Mouse (Mus musculus) midbrain, embryonic 12.5 days (tissue): ENCODE data around the gene Satb2. TPM values are rescaled to one million over a fixed set of nuclear protein-coding genes. Genes with fewer than 3 reads are reported as not detected.
"Not testable (repeated sequence)": the region's sequence is repeated elsewhere in the genome, so short reads cannot be mapped to it uniquely, and the experiment has no call there.

Experiments
- ATAC-seq: fragments of 200-750 bp; cut with Nextera tagmentation; 2 replicates; pipeline ENCODE4 v1.8.0; 2017; ENCODE audit warnings: low read depth, moderate TSS enrichment, moderate library complexity; ENCODE audit not compliant: low FRiP score
- H3K27ac ChIP-seq: fragments of 300-500 bp; sonication (generic); replicated peaks from 2 replicates; pipeline ENCODE4 v1.5.1; 2016; ENCODE audit warnings: mild to moderate bottlenecking
- H3K27me3 ChIP-seq: fragments of 300-500 bp; sonication (generic); 2 replicates; pipeline ENCODE4 v1.6.1; 2016; ENCODE audit warnings: mild to moderate bottlenecking
- H3K36me3 ChIP-seq: fragments of 300-500 bp; sonication (generic); 2 replicates; pipeline ENCODE4 v1.6.1; 2016
- H3K4me1 ChIP-seq: fragments of 300-500 bp; sonication (generic); 2 replicates; pipeline ENCODE4 v1.6.1; 2016
- H3K4me2 ChIP-seq: fragments of 300-500 bp; sonication (generic); replicated peaks from 2 replicates; pipeline ENCODE4 v1.6.1; 2016; ENCODE audit warnings: mild to moderate bottlenecking, moderate library complexity
- H3K4me3 ChIP-seq: fragments of 300-500 bp; sonication (generic); 2 replicates; pipeline ENCODE4 v1.5.1; 2016; ENCODE audit warnings: mild to moderate bottlenecking
- H3K9ac ChIP-seq: fragments of 300-500 bp; sonication (generic); replicated peaks from 2 replicates; pipeline ENCODE4 v1.6.1; 2016; ENCODE audit warnings: mild to moderate bottlenecking, moderate library complexity
- H3K9me3 ChIP-seq: fragments of 300-500 bp; sonication (generic); 2 replicates; pipeline ENCODE4 v1.6.1; 2016; ENCODE audit warnings: mild to moderate bottlenecking
- WGBS: fragments of 180-500 bp; shearing (Covaris S2); methylation state at CpG from one replicate; pipeline ENCODE4 v1.1.7; 2016; 5-methylcytosine and 5-hydroxymethylcytosine counted together
- polyA plus RNA-seq: library from polyadenylated mRNA; unstranded; fragments of >200 nt; fragmentation: Nextera tagmentation; extraction: Ambion mirVana; gene quantifications from 2 replicates; pipeline ENCODE4 v1.2.1, GENCODE M21; 2016

The Satb2 gene
- polyA plus RNA-seq, 1 experiment from 2014 or later, result 0.99 TPM

DNA sequence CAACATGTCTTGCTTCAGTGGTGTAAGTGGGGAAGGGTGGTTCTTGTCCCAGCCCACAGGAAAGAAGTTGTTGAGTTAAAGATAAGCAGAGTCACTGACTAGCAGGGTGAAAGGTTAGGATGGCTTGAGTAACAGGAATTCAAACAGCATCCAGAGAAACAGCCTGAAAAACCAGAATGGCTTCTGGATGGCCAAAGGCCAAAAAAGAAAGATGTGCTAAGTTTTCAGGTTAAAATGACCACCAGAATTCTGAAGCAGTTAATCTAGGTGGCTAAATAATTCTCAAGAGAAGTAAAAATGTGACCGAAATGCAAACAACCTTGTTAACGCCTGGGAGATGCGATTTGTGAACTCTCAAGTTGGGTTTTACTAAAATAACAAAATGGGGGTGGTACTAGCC, 167.0 kb downstream of the Satb2 start:
- Histone ChIP-seq H3K4me3 (no peak overlapping the region), H3K27ac (no peak overlapping the region), H3K9ac (no peak overlapping the region), H3K9me3 (no peaks in the 10 kb centered on the region), H3K27me3 (no peaks in the 10 kb centered on the region), H3K4me2 (no peak overlapping the region), H3K4me1 (no peaks in the 10 kb centered on the region), H3K36me3 (no peaks in the 10 kb centered on the region)
- ATAC-seq, result no peak
- 86% methylated on average over 3 of the region's 3 CpGs for WGBS

DNA sequence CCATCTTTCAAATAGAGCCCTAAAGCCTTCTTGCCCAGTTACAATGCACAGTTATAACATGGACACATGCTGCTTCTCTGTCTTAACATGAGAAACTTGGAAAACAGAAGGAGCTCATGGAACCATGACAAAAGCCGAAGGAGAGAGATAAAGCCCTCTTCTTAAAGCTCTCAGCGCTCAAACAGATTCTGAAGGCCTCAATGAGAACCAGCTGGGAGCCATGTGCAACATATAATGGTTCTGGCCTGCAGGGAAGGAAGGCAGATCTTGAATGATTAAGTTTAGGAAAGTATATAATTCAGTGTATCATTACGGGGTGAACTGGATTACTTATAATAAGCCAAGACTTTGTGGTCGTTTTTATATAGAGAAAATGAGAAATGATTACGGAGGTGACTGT, 172.4 kb downstream of the Satb2 start:
- no peak overlapping the region for H3K4me3 ChIP-seq
- H3K4me2 ChIP-seq, result no peak overlapping the region
- no peak overlapping the region for H3K9ac ChIP-seq
- no peaks in the 10 kb centered on the region for H3K4me1 ChIP-seq
- H3K9me3 ChIP-seq, result no peaks in the 10 kb centered on the region
- 80% methylated on average over 5 of the region's 5 CpGs for WGBS
- no peak for ATAC-seq
- H3K27ac ChIP-seq, result no peak overlapping the region
- H3K36me3 ChIP-seq, result no peaks in the 10 kb centered on the region
- no peaks in the 10 kb centered on the region for H3K27me3 ChIP-seq

DNA sequence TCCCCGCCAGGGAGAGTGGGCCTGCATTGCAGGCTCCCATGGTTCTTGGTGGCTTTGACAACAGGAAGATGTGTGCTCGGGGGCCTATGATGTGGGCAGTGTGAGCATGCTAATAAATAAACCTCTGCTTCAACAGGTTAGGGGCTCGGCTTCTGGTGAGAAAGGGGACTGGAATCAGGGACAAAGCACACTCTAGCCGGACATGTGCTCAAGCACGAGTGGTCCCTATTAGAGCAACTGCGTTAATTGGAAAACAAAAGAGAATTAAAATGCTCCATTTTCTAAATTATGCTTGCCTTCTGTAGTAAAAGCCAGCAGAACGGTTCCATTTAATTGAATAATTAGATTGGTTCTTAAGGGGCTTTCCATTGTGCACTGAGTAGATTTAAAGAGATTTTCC, 177.8 kb downstream of the Satb2 start:
- Histone ChIP-seq H3K9ac (no peak overlapping the region), H3K9me3 (no peaks in the 10 kb centered on the region), H3K27ac (no peak overlapping the region), H3K4me3 (no peak overlapping the region), H3K4me1 (no peaks in the 10 kb centered on the region), H3K4me2 (no peak overlapping the region), H3K36me3 (peaks cover 5% of the 10 kb centered on the region; the same call in 1 of the 2 replicates), H3K27me3 (no peaks in the 10 kb centered on the region)
- 74% methylated on average over 7 of the region's 7 CpGs for WGBS
- no peak for ATAC-seq

DNA sequence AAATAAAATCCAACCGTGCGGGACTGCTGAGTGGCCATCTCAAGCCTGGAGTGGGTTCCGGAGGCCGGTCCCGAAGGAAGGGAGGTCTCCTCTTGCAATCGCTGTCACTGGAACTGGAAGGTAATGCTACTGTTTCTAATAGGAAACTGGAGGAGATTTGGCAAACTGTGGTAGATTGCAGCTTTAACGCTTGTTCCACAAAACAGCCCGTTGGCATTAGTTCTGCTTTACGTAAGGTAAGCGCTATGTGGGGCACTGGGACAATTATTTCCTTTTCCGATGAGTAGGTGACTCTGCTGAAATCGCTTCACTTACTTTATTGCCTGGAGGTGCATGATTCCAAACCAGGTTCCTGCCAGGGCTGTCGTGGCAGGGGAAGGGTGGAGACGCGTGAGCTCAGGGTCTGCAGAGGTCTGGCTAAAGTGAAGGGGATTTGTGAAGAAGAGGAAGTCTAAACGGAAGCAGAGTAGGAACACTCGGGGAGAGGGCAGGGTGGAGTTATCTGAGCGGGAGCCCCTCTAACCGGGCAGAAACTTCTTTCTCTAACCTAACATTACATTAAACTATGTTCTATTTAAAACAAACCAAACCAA, 183.3 kb downstream of the Satb2 start:
- no peak overlapping the region for H3K4me3 ChIP-seq
- ATAC-seq, result no peak
- no peak overlapping the region for H3K27ac ChIP-seq
- peaks cover 5% of the 10 kb centered on the region; the same call in 1 of the 2 replicates for H3K36me3 ChIP-seq
- H3K4me1 ChIP-seq, result no peaks in the 10 kb centered on the region
- H3K4me2 ChIP-seq, result no peak overlapping the region
- no peak overlapping the region for H3K9ac ChIP-seq
- H3K9me3 ChIP-seq, result no peaks in the 10 kb centered on the region
- H3K27me3 ChIP-seq, result no peaks in the 10 kb centered on the region
- WGBS, result 85% methylated on average over 19 of the region's 19 CpGs

DNA sequence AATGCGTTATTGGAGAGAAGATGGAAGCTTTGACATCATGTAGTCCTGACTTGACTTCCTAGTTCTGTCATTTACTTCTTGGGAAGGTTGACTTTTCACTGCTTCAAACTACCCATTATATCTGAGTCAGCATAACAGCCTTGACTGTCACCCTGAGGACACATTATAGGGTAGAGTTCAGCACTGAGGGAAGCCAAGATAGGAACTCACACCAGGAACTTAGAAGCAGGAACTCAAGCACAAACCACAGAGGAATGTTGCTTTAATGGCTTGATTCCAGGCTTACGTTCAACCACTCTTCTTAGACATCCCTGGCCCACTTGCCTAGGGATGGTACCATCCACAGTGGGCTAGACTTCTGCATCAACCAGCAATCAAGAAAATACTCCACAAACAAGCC, 188.8 kb downstream of the Satb2 start:
- Histone ChIP-seq H3K27me3 (no peaks in the 10 kb centered on the region), H3K9me3 (no peaks in the 10 kb centered on the region), H3K4me2 (no peak overlapping the region), H3K4me3 (no peak overlapping the region), H3K36me3 (no peaks in the 10 kb centered on the region), H3K4me1 (no peaks in the 10 kb centered on the region), H3K27ac (no peak overlapping the region), H3K9ac (no peak overlapping the region)
- WGBS, result 87% methylated on average over 2 of the region's 2 CpGs
- ATAC-seq, result no peak

DNA sequence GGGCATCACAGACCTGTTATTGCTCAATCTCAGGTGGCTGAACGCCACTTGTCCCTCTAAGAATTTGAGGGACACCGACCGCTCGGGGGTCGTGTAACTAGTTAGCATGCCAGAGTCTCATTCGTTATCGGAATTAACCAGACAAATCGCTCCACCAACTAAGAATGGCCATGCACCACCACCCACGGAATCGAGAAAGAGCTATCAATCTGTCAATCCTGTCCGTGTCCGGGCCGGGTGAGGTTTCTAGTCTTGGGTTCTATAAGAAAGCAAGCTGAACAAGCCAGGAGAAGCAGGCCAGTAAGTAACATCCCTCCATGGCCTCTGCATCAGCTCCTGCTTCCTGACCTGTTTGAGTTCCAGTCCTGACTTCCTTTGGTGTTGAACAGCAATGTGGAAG, 196.3 kb downstream of the Satb2 start:
- H3K27me3 ChIP-seq, H3K4me1 ChIP-seq, H3K9me3 ChIP-seq, H3K9ac ChIP-seq, ATAC-seq, H3K4me3 ChIP-seq, H3K4me2 ChIP-seq, H3K27ac ChIP-seq, H3K36me3 ChIP-seq: not testable (repeated sequence)
- WGBS, result 93% methylated on average over 13 of the region's 13 CpGs

DNA sequence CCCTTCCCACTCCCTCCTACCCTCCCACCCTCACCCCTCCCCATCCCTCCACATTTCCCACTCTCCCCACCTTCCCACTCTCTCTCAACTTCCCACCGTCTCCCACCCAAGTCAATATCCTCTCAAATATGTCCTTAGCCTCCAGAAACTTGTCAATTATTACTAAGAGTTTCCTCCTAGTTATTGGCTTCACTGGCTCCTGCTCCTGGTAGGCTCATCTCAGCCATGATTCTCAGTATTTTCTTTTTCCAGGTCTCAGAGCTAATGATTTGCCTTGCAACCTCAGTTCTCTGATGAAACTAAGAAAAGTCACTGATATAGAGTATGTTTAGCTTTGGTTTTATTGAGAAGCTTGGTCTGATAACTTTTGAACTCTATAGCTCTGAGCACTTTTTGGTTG, 214.2 kb downstream of the Satb2 start:
- Histone ChIP-seq H3K4me2 (no peak overlapping the region), H3K4me1 (no peaks in the 10 kb centered on the region), H3K27me3 (no peaks in the 10 kb centered on the region), H3K27ac (no peak overlapping the region), H3K9me3 (no peaks in the 10 kb centered on the region), H3K36me3 (no peaks in the 10 kb centered on the region), H3K9ac (no peak overlapping the region), H3K4me3 (no peak overlapping the region)
- no peak for ATAC-seq
- 83% methylated on average over 1 of the region's 1 CpGs for WGBS

DNA sequence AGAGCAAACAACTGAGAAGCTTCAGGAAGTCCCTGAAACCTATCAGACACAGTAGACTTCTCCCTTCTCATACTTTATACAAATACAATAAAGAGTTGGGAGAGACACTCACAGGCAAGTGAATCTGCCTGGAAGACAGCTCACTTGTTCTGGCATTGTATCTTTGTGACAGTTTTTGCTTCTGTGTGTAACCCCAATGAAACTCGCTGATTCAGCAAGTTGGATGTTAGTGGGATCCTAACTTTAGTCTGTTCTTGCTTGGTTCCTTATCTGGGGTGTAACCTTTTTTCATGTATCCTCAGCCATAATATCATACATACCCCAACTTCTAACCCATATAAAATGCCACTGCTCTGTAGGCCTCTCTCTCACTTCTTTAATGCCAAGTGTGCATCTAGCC, 216.9 kb downstream of the Satb2 start:
- WGBS, result 87% methylated on average over 1 of the region's 1 CpGs
- no peak for ATAC-seq
- no peaks in the 10 kb centered on the region for H3K9me3 ChIP-seq
- H3K9ac ChIP-seq, result no peak overlapping the region
- H3K4me2 ChIP-seq, result no peak overlapping the region
- H3K4me3 ChIP-seq, result no peak overlapping the region
- no peak overlapping the region for H3K27ac ChIP-seq
- H3K27me3 ChIP-seq, result no peaks in the 10 kb centered on the region
- H3K4me1 ChIP-seq, result no peaks in the 10 kb centered on the region
- H3K36me3 ChIP-seq, result no peaks in the 10 kb centered on the region

DNA sequence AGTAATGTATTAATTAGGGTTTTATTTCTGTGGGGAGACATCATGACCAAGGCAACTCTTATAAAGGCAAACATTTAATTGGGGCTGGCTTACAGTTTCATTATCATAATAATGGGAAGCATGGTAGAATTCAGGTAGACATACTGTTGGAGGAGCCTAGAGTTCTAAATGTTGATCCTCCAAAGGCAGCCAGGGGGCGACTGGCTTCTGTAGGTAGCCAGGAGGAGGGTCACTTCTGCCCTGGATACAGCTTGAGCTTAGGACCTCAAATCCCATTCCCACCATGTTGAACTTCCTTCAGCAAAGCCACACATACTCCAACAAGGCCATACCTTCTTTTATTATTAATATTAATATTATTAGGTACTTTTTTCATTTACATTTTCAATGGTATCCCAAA, 225.2 kb downstream of the Satb2 start:
- no peak overlapping the region for H3K27ac ChIP-seq
- H3K4me1 ChIP-seq, result no peaks in the 10 kb centered on the region
- H3K36me3 ChIP-seq, result no peaks in the 10 kb centered on the region
- 25% methylated on average over 1 of the region's 1 CpGs for WGBS
- H3K27me3 ChIP-seq, result no peaks in the 10 kb centered on the region
- no peaks in the 10 kb centered on the region for H3K9me3 ChIP-seq
- no peak overlapping the region for H3K4me3 ChIP-seq
- ATAC-seq, result no peak
- no peak overlapping the region for H3K9ac ChIP-seq
- no peak overlapping the region for H3K4me2 ChIP-seq

DNA sequence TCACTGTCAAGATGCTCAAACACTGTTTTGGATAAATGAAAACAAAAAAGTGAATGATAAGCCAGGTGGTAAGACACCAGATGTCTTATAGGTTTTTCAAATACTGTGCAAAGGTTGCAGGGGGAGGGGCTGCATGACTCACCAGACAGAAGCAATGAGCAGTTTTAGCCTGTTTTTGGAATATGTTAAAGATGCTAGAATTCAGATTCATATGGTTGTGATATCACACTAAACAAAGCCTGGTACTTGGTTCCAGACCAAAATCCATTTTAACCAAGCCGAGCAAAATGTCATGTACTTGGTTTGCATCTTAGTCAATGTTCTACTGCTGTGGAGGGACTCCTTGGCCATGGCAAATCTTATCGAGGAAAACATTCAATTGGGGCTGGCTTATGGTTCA, 227.8 kb downstream of the Satb2 start:
- Histone ChIP-seq H3K36me3 (no peaks in the 10 kb centered on the region), H3K4me1 (no peaks in the 10 kb centered on the region), H3K9me3 (no peaks in the 10 kb centered on the region), H3K27ac (no peak overlapping the region), H3K4me3 (no peak overlapping the region), H3K9ac (no peak overlapping the region), H3K27me3 (no peaks in the 10 kb centered on the region), H3K4me2 (no peak overlapping the region)
- 89% methylated on average over 2 of the region's 2 CpGs for WGBS
- ATAC-seq, result no peak

DNA sequence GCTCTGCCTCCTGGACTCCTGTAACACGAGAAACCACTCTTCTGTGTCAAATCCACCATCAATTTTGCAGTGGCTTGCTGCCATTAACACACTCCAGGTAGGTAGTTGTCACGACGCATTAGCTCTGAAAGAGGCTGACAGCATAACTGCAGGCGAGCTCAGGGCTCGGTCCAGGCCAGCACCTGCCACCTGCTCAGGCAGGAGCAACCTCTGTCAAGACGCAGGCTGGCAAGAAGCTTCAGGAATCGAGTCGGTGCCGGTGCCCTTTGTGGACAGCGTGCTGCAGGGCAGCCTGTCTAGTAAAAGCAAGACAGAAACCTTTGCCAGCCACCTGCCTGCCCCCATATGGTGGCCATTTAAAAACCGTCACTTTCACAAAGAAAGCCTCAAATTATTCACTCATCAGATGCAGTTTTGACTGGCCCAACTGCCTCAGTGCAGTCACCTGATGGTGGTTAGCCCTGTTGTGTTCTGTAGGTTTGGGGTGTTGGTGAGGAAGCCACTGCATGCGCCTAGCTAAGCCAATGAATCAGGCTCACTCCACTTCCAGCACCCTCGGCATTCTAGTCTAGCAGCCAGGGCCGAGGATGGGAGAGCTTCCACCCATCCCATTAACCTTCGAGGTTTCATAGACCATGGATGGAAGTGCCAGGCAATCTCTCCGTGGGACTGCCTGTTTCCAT, 228.7 kb downstream of the Satb2 start:
- H3K9ac ChIP-seq, result no peak overlapping the region
- H3K9me3 ChIP-seq, result no peaks in the 10 kb centered on the region
- H3K27me3 ChIP-seq, result no peaks in the 10 kb centered on the region
- H3K4me3 ChIP-seq, result no peak overlapping the region
- 87% methylated on average over 16 of the region's 16 CpGs for WGBS
- no peaks in the 10 kb centered on the region for H3K4me1 ChIP-seq
- no peaks in the 10 kb centered on the region for H3K36me3 ChIP-seq
- H3K4me2 ChIP-seq, result no peak overlapping the region
- H3K27ac ChIP-seq, result no peak overlapping the region
- no peak for ATAC-seq

DNA sequence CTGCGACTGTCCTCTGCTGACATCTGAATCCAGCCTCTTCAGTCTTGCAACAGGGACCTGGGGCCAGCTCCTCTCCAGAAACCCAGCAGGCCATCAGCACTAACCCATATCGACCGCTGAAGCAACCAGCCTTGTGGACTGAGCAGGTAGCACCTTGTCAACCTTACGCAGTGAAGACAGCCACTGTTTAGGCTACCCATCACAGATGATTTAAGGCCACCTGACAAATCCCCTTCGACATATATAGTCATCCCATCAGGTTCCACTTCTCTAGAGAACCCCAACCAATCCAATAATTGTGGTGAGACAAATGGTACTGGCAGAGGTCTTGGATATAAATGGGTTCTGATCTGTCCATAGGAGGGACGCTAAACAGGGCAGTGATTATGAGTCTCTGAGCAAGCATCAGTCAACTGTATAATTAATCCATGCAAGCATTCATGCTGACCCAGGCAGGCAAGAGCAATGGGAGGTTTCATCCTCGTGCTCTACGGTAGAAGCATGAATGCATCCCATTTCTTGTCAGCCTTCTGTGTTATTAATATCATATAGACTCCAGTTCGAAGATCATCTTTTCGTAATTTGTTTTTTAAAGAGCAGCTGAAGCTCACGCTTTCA, 229.5 kb downstream of the Satb2 start:
- no peak overlapping the region for H3K9ac ChIP-seq
- H3K4me2 ChIP-seq, result no peak overlapping the region
- WGBS, result 89% methylated on average over 11 of the region's 11 CpGs
- H3K9me3 ChIP-seq, result no peaks in the 10 kb centered on the region
- H3K27ac ChIP-seq, result no peak overlapping the region
- H3K27me3 ChIP-seq, result no peaks in the 10 kb centered on the region
- H3K36me3 ChIP-seq, result no peaks in the 10 kb centered on the region
- H3K4me3 ChIP-seq, result no peak overlapping the region
- no peaks in the 10 kb centered on the region for H3K4me1 ChIP-seq
- no peak for ATAC-seq
